Mouse (Mus musculus) adrenal gland, postnatal 4 days (tissue): ENCODE results near the gene Pitx1. TPM values are rescaled to one million over a fixed set of nuclear protein-coding genes. Genes with fewer than 3 reads are reported as not detected.

ENCODE experiments used
- DNase-seq, 2 experiments: peaks; one replicate each; pipeline ENCODE4 v3.0.0; 2021 to 2022; ENCODE audit warnings: low spot score in 2 of 2, mixed read lengths in 2 of 2
- total RNA-seq, 2 experiments: library from RNA; stranded (reverse); gene quantifications; 2 replicates each; pipeline ENCODE4 v1.2.3; 2021

Gene Pitx1
- total RNA-seq, 2 experiments from 2014 or later = 0.11 TPM; not detected in 1

DNA sequence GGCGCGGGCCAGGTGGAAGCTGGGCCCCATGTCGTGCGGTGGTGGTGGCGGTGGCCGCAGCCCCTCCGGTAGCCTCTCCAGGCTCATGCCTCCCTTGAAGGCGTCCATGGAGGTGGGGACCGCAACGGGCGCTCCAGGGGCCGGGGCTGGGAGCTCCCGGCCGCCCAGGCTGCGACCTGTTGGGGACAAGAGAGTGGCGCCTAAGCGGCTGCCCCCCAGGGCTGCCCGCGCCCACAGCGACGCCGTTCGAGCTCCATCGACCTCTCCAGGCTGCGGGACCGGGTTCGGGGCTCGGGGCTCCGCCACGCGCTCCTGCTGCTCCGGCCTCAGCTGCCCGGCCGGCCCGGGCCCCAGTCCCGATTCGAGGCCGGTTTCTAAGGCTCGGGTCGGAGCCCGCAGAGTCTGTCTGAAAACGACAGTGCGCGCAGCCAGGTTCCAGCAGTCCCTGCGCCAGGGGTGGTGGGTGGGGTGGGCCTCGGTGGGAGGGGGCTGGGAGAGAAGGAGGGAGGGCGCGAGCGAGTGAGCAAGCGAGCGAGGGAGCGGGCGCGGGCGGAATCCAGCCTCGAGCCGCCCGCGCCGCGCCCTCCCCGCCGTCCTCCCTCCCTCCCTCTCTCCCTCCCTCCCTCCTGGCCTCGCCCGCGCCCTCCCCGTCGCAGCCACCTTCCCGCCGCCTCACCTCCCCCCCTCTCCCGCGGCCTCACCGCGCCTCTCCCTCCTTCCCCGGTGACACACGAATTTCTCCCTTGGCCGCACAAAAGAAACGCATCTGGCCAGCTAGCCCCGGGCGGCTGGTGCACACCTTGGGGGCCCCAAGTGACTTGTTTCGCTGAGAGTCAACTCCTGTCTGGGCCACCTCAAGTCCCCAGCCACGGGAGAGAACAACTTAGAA is 4.9 kb downstream of the Pitx1 start:
- no peak for DNase-seq

DNA sequence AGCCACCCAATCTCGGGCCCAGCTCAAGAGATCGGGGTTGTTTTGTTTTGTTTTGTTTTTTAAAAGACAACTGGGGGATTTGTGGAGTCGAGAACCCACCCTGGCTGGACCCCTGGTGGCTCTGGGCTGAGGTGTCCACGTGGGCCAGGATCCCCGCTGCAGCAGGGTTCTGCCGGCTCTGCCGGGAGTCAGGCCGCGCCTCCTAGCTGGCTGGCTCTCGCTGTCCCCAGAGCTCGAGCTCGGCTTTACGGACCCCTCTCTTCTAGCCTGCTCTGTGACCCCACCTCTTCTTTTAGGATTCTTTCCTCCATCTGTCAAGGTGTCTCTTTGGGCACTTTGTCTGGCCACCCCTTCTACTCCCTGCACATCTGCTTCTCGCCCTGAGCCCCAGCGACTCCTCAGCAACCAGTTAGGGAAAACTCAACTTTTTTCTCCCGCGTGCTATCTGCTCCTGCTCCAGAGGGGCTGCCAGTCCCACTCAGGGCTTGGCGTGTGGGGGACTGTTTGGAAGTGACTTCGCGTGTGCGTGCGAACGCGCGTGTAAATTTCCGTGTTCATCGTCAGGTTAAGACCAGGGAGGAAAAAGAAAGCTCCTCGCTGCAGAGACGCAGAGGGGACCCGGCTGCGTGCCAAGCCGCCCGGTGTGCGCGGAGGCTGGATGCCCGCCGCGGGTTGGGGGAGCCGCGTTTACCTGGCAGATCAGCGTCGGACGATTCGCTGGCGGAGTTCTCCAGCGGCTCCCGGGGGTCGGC is 5.7 kb downstream of the Pitx1 start:
- no peak for DNase-seq

DNA sequence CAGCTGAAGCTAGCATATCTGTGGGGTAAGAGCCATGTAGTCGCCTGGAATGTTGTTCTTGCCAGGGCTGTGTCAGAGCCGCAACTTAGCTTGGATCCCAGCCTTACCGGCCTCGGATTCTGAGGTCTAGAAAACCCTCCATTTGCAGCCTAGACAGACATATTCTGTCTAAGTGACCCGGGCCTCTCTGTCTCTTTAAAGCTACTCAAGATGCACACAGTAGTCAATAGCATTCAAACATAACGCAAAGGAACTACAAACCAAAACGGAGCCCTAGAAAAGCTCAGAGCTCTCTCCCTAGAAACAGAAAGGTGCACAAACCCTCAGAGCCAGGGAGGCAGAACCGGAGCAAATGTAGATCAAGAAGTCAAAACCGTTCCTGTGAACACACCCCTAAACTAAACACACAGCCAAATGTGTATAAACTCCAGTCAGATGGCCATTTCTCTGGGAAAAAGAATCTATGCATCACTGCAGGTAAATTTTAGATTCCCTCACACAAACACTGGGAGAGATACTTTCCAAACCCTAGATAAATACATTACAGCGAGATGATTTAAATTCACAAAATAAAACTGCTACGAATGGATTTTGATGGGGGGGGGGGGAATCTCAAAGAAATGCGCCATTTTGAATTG is 6.9 kb downstream of the Pitx1 start:
- DNase-seq = no peak

DNA sequence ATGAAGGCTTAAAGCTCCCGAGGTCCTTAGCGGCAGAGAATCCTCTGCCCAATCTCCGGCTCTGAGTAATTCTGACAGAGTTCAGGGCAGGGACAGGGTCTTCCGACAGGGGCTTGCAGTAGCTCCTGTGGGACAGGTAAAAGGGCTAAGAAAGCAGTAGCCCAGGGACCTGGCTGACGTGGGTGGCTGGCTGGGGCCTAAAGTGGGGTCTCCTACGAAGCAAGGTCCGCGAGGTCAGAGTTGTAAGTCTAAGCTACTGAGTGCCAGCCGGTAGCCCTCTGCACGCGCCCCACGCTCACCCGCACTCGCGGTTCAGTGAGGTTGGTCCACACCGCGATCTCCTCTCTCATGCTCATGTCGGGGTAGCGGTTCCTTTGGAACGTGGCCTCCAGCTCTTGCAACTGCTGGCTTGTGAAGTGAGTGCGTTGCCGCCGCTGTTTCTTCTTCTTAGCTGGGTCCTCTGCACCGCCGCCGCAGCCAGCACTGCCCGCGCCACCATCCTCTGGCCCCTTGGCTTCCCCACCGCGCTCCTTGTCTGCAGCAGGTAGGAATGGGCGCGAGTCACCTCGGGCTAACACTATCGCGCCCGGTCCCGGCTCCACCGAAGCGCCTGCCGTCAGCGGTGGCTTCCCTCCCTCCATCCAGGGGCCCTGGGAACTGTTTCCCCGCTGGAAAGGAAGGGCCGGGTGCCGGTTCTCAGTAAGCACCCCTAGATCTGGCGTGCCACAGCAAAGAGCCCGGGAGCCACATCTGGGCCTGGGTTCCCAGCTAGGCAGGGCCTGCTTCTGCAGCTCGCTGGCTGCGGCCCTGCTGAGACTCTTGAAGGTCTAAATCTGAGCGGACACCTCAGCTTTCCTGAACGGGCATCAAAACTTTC is 7.6 kb downstream of the Pitx1 start:
- DNase-seq = no peak

DNA sequence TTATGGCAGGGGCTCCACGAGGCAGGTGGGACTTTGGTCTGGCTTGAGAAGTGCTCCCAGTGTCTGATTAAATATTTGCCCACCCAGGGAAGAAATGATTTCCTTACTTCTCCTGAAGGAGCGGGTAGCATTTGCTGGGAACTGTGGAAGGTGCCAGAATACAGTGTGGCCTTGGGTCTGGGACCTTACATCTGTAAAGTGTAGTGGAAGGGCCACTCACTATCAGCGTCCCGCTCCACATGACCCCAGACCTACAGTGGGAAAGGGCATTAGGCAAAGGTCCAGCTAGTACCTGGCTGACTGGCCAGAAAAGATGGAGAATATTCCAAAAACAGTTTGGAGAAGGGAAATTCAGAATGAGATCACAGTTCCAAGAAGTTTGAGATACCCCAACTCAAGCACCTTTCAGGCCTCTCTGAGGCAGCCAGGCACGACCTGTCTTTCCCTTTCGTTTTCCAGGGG is 8.3 kb downstream of the Pitx1 start:
- DNase-seq = no peak

DNA sequence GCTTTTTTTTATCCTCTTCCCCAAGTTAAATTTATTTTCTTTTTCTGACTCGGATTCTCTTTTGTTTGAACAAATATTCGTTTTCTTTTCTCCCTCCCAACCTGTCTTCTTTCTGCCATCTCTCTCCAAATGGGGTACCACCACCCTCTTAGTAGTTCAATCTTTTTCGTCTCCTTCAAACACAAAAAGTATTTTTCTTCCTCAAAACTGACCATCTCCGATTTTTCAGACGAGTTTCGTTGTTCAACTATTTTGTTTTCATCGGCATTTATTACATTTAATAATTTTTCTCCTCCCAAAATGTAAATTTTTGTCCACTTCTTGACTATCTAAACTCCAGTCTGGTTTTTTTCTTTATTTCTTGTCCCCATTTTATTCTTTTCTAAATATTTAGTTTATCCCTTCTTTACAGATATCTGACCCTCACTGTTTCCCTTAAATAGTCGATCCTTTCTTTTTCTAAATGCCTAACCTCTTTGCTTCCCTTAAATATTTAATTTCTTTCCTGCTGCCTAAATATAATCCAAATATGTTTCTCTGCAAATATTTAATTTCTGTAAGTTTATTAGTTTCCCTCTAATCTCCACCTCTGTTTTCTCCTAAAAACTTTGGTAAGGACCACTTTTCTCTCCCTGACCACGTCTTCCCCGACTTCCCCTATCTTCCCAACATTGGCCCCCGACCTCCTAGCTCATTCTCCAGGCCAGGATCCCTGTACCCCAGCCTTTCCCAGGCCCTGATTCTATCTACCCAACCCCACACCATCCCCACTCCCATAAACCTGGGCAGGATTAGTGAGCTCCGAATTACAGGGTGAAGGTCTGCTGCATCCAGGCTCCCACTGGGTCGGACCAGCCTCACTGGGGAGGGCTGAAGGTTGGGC is 9.0 kb downstream of the Pitx1 start:
- no peak for DNase-seq

DNA sequence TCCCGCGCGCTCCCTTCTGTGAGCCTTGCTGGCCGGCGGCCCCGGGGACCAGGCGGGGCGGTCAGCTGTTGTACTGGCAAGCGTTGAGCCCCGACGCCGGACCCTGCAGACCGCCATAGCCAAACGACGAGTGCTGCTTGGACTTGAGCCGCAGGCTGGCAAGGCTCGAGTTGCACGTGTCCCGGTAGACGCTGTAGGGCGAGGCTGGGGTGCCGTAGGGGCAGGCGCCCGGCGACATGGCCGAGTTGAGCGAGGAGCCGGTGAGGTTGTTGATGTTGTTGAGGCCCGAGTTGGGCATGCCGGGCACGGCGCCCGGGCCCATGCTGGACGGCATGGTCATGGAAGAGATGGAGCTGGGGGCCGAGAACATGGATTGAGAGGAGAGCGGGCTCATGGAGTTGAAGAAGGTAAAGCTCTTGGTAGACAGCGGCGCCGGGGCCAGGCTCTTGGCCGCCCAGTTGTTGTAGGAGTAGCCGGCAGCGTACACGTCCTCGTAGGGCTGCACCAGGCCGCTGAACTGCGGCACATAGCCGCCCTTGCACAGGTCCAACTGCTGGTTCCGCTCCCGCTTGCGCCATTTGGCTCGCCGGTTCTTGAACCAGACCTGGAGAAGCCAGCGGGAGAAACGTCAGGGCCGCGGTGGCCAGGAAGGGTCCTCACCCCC is 9.9 kb downstream of the Pitx1 start:
- no peak for DNase-seq

DNA sequence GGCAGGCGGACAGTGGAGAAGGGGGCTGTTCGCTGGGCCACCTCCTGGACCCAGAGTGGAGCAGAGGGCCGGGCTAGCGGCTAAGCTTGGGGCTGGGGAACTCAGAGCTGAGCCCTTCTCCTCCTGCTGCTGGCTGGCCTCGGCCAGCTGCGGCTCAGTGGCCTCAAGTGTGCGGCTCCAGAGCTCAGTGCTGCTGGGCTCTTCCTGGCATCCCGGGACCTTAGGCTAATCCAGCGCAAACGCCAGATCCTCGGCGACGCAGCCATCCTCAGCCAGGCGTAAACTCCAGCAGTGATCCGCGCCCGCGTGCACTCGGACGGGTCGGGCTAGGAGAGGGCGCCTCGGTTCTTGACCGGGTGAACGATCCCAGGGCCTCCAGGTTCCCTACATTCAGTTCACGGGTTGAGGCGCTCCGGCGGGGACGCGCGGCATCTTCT is 10.7 kb downstream of the Pitx1 start:
- DNase-seq = no peak

DNA sequence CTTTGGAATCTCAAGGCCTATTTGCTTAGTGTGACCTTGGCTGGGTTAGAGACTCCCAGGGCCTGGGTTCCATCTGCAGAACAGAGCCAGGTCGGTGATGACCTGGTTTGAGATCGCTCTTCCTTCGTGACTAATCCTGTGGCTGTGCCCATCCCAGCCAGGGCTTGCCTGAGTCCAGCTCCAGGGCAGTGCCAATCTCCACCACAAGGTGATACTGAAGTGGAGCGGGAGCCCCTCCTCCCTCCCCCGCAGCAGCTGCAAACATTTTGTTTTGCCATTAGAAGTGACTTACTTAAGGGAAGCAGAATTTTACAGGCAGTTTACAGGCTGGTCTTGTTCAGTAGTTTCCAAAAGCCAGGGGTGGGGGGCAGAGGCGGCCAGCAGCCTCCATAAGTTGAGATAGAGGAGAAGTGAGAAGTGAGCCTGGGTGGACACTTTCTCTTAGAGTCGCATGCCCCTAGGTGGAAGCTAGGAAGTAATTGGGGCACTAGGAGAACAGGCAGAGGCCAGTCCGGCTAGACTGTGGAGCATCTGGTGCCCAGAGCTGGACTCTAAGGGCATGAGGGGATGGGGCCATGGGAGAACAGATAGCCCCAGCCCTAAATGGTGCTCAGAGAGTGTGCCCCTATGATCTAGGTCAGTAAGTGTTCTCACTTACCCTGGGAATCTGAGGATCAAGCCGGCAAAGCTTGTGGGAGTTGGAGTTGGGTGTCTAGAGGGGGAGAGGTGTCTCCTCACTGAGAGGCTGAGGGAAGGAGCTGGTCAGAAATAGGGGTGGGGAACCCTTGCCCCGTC is 11.6 kb downstream of the Pitx1 start:
- no peak for DNase-seq

DNA sequence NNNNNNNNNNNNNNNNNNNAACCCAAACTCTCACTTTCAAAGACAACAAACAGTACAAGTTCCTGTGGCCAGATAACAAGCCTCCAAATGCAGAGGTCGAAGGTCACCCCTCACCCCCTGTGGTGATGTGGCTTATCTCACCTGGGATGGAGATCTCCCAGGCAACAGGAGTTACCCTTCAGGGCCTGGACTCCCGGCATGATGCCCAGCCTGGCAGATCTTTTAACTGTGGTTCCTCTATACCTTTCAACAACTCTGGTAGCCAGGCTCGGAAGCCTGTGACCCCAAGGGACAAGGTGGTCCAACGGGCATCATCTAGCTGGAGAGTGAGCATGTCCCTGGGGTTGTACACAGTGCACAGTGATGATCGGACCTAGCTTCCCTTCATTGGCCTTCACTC is 13.5 kb downstream of the Pitx1 start:
- no peak for DNase-seq

DNA sequence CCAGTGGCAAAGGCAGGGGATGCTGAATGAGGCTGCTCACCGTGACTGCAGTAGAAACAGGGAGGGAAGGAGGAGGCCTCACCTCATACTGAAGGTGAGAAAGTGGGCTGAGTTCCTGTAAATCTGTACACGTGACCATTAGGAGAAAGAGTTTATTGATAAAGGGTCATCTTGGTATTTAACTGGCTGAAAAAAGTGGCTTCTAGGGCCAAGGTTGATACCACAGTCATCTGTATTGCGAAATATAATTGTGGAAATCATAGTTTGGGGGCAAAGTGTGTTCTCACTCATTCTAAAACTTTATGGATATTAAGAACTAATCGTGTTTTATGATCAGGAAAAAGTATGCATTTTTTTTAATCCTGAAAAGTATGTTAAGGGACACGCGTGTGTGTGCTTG is 21.2 kb downstream of the Pitx1 start:
- no peak for DNase-seq

DNA sequence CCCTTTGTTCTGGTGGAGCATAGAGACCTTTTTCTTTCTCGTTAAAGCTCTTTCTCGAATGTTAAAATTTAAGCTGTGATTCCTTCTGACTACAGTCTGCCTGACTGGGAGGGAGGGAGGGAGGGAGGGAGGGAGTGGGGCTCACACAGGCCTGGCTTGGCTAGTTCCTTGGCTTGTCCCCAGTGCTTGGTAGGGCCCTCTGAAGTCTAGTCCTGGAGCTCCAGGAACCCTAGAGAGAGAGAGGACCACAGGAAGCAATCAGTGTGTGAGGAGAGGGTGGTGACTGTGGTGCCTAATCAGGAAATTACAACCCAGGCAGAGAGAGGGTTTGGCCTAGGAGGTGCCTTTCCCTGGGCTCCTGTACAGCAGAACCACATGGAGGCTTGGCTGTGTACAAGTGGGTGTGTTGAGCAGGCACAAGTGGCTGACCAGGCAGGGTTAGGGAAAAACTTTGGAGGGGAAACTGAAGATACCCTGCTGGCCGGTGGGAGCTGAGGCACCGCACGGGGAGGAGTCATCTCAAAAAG is 22.4 kb downstream of the Pitx1 start:
- no peak for DNase-seq

DNA sequence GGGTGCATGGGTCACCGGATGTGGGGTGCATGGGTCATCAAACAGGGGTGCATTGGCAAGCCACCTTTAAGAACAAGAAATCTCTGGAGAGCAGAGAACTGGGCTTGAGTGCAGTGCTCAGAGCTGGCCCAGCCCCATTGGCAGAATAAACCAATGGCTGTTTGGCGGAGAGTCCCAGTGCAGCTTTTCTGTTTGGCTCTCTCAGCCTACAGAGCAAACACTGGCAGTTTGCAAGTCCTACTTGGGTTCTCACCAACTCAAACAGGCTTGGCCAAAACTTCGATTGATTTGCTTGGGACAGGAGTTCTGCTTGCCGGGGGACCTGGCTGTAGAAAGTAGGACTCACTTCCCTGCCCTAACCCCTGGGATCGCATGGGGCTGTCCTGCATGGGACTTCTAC is 25.0 kb downstream of the Pitx1 start:
- no peak for DNase-seq

DNA sequence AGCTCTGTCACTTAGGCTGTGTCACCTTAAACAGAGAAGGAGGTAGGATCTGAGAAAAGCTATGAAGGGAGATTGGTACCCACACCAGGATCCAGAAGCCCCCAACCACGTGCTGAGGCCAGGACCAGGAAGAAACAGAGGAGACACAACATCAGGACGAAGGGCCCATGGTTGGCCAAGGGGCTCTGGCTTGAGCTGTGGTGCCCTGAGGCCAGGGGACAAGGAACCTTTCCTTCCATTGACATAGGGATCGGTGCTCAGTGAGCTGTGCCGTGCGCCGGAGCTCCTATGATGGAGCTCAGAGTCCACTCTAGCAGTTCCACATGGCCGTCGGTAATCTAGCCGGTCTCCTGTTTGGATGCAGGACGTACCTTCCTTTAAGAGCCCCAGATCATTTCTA is 26.3 kb downstream of the Pitx1 start:
- DNase-seq = no peak

DNA sequence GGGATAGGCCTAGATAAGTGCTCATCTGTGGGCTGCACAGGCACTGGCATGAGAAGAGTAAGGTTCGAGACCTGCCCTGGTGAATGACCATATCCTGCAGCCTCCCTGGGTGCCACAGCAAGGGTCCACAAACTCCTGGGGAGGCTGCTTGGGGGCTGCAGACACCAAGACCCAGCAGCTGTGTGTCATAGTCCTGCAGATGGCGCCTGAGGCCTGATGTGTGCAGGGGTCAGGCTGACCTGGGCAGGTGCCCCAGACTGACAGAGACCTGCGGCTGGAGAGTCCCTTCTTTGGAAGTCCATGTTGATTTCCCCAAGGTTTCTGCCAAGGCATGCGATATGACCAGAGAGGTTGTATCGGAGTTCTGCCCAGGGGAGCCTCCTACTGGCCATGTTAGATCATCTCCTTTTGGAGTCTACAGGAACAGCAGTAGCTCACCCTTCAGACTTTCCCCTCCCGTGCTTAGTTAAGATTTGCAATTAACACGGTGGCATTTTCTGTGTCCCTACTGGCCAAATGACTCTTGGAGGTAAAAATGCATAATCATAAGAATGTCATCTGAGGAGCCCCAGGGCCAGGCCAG is 26.9 kb downstream of the Pitx1 start:
- no peak for DNase-seq

DNA sequence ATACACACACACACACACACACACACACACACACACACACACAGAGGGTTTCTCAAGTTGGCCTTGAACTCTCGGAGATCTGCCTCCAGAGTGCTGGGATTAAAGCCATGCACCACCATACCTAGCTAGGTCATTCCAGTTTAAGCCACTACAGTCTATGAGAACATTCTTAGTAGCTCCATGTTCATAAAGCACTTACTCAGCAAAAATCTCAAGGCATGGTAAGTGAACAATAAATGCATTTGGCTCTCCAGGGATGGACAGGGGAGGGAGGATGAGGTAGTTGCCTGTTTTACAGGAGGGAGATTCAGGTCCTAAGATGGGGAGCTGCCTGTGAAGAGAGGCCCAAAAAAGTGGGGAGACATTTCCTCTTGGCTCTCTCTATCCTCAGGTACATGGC is 32.0 kb downstream of the Pitx1 start:
- DNase-seq = no peak

DNA sequence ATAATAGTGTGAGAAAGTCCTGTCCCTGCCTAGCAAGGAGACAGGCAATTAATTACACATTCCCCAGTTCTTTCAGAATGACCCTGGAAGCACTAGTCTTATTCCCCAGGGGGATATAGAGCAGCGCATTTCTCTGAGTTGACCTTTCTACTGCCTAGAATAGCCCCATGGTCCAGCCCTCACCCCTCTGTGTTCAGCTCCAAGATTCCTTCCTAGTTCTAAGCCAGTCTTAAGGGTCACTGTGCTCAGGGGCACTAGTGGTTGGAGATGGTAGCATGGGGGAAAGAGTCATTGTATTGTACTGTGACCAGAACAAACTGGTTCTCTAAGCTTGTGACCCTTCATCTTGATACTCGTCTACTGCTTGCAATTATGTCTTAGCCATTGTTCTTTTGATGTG is 34.7 kb downstream of the Pitx1 start:
- no peak for DNase-seq

DNA sequence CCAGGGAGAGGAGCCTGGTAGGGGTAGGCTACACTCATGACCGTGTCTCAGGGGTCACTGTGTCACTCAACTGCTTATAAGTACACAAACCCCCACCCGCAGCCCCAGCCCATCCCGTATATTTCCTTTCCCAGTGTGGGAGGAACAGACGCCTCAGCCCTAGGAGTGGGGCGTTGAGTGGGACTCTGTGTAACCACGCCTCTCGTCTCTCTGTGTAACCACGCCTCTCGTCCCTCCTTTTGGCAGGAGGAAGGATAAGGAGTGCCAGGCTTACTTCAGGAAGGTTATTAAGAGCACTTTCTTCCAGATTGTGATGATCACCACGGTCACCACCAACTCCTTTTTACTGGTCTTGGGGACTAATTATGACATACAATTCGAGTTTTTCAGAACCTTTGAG is 49.9 kb downstream of the Pitx1 start:
- no peak for DNase-seq
